Mouse (Mus musculus): ENCODE measurements at regions not wholly inside any gene's neighbourhood (a gene's known extent, or its start where the extent isn't known, plus 50 kb on each side); places are given as distances from the start of the nearest gene placed in this dataset.
A peak's percentile ranks its signal among the peaks of the same experiment; 100 is the strongest.

GRCm38 (mm10) chr12:26059090-26059489 is 356.0 kb downstream of the Rnf144a start:
- DNase-seq (ENCODE audit: low spot score) (no peak), ATAC-seq (no peak)
- Histone ChIP-seq H3K27ac (no peak overlapping the region), H3K27me3 (ENCODE audit: insufficient read depth, low read length) (no peaks in the 10 kb centered on the region), H3K9me3 (ENCODE audit: low read length) (no peaks in the 10 kb centered on the region), H3K4me2 (ENCODE audit: low read depth, low read length) (no peak overlapping the region), H3K4me1 (ENCODE audit: insufficient read depth, low read length) (no peaks in the 10 kb centered on the region), H3K9ac (replicated peaks; ENCODE audit: low read length) (no peak overlapping the region), H3K4me3 (ENCODE audit: low read length) (no peak overlapping the region), H3K36me3 (ENCODE audit: insufficient read depth, low read length) (no peaks in the 10 kb centered on the region)
- TF ChIP-seq CTCF (IDR thresholded peaks at IDR 0.05; ENCODE audit: low read depth) = no peak
- WGBS = 94% methylated on average over 4 of the region's 4 CpGs

- no peaks in the 10 kb centered on the region for H3K4me1 ChIP-seq (ENCODE audit: insufficient read depth, low read length)
- no peak overlapping the region for H3K4me3 ChIP-seq (ENCODE audit: low read length)
- TF ChIP-seq CTCF (IDR thresholded peaks at IDR 0.05; ENCODE audit: low read depth) = no peak
- no peaks in the 10 kb centered on the region for H3K9me3 ChIP-seq (ENCODE audit: low read length)
- no peak overlapping the region for H3K9ac ChIP-seq (replicated peaks; ENCODE audit: low read length)
- DNase-seq (ENCODE audit: low spot score) (no peak), ATAC-seq (no peak)
- no peaks in the 10 kb centered on the region for H3K27me3 ChIP-seq (ENCODE audit: insufficient read depth, low read length)
- H3K27ac ChIP-seq = no peak overlapping the region
- no peak overlapping the region for H3K4me2 ChIP-seq (ENCODE audit: low read depth, low read length)
- no peaks in the 10 kb centered on the region for H3K36me3 ChIP-seq (ENCODE audit: insufficient read depth, low read length)
- WGBS = 72% methylated on average over 9 of the region's 9 CpGs
Measured at GRCm38 (mm10) chr12:26057491-26058054, 357.5 kb downstream of the Rnf144a start.

GRCm38 (mm10) chr12:26046991-26047390 is 368.1 kb downstream of the Rnf144a start:
- 80% methylated on average over 6 of the region's 6 CpGs for WGBS
- Histone ChIP-seq H3K27me3 (ENCODE audit: insufficient read depth, low read length) (no peaks in the 10 kb centered on the region), H3K4me2 (ENCODE audit: low read depth, low read length) (no peak overlapping the region), H3K9me3 (ENCODE audit: low read length) (no peaks in the 10 kb centered on the region), H3K36me3 (ENCODE audit: insufficient read depth, low read length) (no peaks in the 10 kb centered on the region), H3K9ac (replicated peaks; ENCODE audit: low read length) (no peak overlapping the region), H3K4me1 (ENCODE audit: insufficient read depth, low read length) (no peaks in the 10 kb centered on the region), H3K4me3 (ENCODE audit: low read length) (no peak overlapping the region), H3K27ac (no peak overlapping the region)
- no peak for ATAC-seq
- TF ChIP-seq CTCF (IDR thresholded peaks at IDR 0.05; ENCODE audit: low read depth) = no peak
- no peak for DNase-seq (ENCODE audit: low spot score)

- no peak for TF ChIP-seq CTCF (IDR thresholded peaks at IDR 0.05; ENCODE audit: low read depth)
- Histone ChIP-seq H3K4me1 (ENCODE audit: insufficient read depth, low read length) (no peaks in the 10 kb centered on the region), H3K27me3 (ENCODE audit: insufficient read depth, low read length) (no peaks in the 10 kb centered on the region), H3K4me3 (ENCODE audit: low read length) (no peak overlapping the region), H3K9me3 (ENCODE audit: low read length) (no peaks in the 10 kb centered on the region), H3K4me2 (ENCODE audit: low read depth, low read length) (no peak overlapping the region), H3K36me3 (ENCODE audit: insufficient read depth, low read length) (no peaks in the 10 kb centered on the region), H3K27ac (no peak overlapping the region), H3K9ac (replicated peaks; ENCODE audit: low read length) (no peak overlapping the region)
- 86% methylated on average over 1 of the region's 1 CpGs for WGBS
- ATAC-seq = no peak
- DNase-seq (ENCODE audit: low spot score) = no peak
Measured at GRCm38 (mm10) chr12:26045321-26045720, 369.7 kb downstream of the Rnf144a start.

GRCm38 (mm10) chr12:26012951-26013350 is 402.1 kb downstream of the Rnf144a start:
- Histone ChIP-seq H3K4me2 (ENCODE audit: low read depth, low read length) (no peak overlapping the region), H3K36me3 (ENCODE audit: insufficient read depth, low read length) (no peaks in the 10 kb centered on the region), H3K9ac (replicated peaks; ENCODE audit: low read length) (no peak overlapping the region), H3K27me3 (ENCODE audit: insufficient read depth, low read length) (no peaks in the 10 kb centered on the region), H3K4me3 (ENCODE audit: low read length) (no peak overlapping the region), H3K9me3 (ENCODE audit: low read length) (no peaks in the 10 kb centered on the region), H3K27ac (no peak overlapping the region), H3K4me1 (ENCODE audit: insufficient read depth, low read length) (no peaks in the 10 kb centered on the region)
- 82% methylated on average over 5 of the region's 5 CpGs for WGBS
- DNase-seq (ENCODE audit: low spot score) (no peak), ATAC-seq (no peak)
- no peak for TF ChIP-seq CTCF (IDR thresholded peaks at IDR 0.05; ENCODE audit: low read depth)

GRCm38 (mm10) chr12:25994063-25994462 is 421.0 kb downstream of the Rnf144a start:
- Histone ChIP-seq H3K4me2 (ENCODE audit: low read depth, low read length) (no peak overlapping the region), H3K4me3 (ENCODE audit: low read length) (no peak overlapping the region), H3K27me3 (ENCODE audit: insufficient read depth, low read length) (no peaks in the 10 kb centered on the region), H3K36me3 (ENCODE audit: insufficient read depth, low read length) (no peaks in the 10 kb centered on the region), H3K9me3 (ENCODE audit: low read length) (no peaks in the 10 kb centered on the region), H3K4me1 (ENCODE audit: insufficient read depth, low read length) (no peaks in the 10 kb centered on the region), H3K9ac (replicated peaks; ENCODE audit: low read length) (no peak overlapping the region), H3K27ac (no peak overlapping the region)
- no peak for TF ChIP-seq CTCF (IDR thresholded peaks at IDR 0.05; ENCODE audit: low read depth)
- DNase-seq (ENCODE audit: low spot score) (no peak), ATAC-seq (no peak)
- 80% methylated on average over 4 of the region's 4 CpGs for WGBS

GRCm38 (mm10) chr12:25991801-25992525 is 423.1 kb downstream of the Rnf144a start:
- ATAC-seq (no peak), DNase-seq (ENCODE audit: low spot score) (peak; percentile 9)
- no peak overlapping the region for H3K27ac ChIP-seq
- H3K27me3 ChIP-seq (ENCODE audit: insufficient read depth, low read length) = no peaks in the 10 kb centered on the region
- no peaks in the 10 kb centered on the region for H3K9me3 ChIP-seq (ENCODE audit: low read length)
- no peak overlapping the region for H3K9ac ChIP-seq (replicated peaks; ENCODE audit: low read length)
- WGBS = 72% methylated on average over 6 of the region's 6 CpGs
- no peaks in the 10 kb centered on the region for H3K4me1 ChIP-seq (ENCODE audit: insufficient read depth, low read length)
- H3K4me3 ChIP-seq (ENCODE audit: low read length) = no peak overlapping the region
- no peak overlapping the region for H3K4me2 ChIP-seq (ENCODE audit: low read depth, low read length)
- no peak for TF ChIP-seq CTCF (IDR thresholded peaks at IDR 0.05; ENCODE audit: low read depth)
- H3K36me3 ChIP-seq (ENCODE audit: insufficient read depth, low read length) = no peaks in the 10 kb centered on the region
